Mouse (Mus musculus) MEL (cell line): ENCODE results near the gene Gm5426.

Experiments used
- CHD2 ChIP-seq: IDR thresholded peaks from 2 replicates; pipeline ENCODE4 v1.6.1; 2011; ENCODE audit warnings: low read length, improper control_type of control experiment
- CTCF ChIP-seq, 3 experiments: IDR thresholded peaks in 2 of 3; conservative IDR thresholded peaks in 1 of 3; 2 replicates each; pipeline ENCODE4 v1.5.1; 2011 to 2012; ENCODE audit warnings: low read length in 3 of 3, low read depth in 2 of 3, mild to moderate bottlenecking in 2 of 3, improper control_type of control experiment in 1 of 3, inconsistent platforms in 1 of 3, mixed read lengths in 1 of 3, moderate library complexity in 1 of 3; ENCODE audit not compliant: control insufficient read depth in 1 of 3, insufficient read depth in 1 of 3, poor library complexity in 1 of 3, severe bottlenecking in 1 of 3
- GATA1 ChIP-seq: IDR thresholded peaks from 2 replicates; pipeline ENCODE4 v1.6.1; 2011; ENCODE audit warnings: low read depth, low read length, improper control_type of control experiment
- MAFK ChIP-seq: IDR thresholded peaks from 2 replicates; pipeline ENCODE4 v1.6.1; 2011; ENCODE audit warnings: low read depth, mild to moderate bottlenecking, low read length, improper control_type of control experiment, borderline replicate concordance
- MEF2A ChIP-seq: IDR thresholded peaks from 2 replicates; pipeline ENCODE4 v1.6.1; 2014; ENCODE audit warnings: low read depth, mild to moderate bottlenecking, inconsistent platforms, low read length, improper control_type of control experiment; ENCODE audit not compliant: poor library complexity, insufficient replicate concordance, severe bottlenecking; ENCODE audit errors: extremely low read depth
- NELFE ChIP-seq: IDR thresholded peaks from 2 replicates; pipeline ENCODE4 v1.6.1; 2011; ENCODE audit warnings: low read depth, low read length, improper control_type of control experiment
- POLR2A ChIP-seq, 2 experiments: IDR thresholded peaks; 2 replicates each; pipeline ENCODE4 v1.6.1; 2011 to 2012; ENCODE audit warnings: low read length in 2 of 2, mild to moderate bottlenecking in 2 of 2, control low read depth in 1 of 2, improper control_type of control experiment in 1 of 2, low read depth in 1 of 2, moderate library complexity in 1 of 2; ENCODE audit not compliant: control insufficient read depth in 1 of 2, insufficient read depth in 1 of 2, poor library complexity in 1 of 2
- TBP ChIP-seq: IDR thresholded peaks from 2 replicates; pipeline ENCODE4 v1.8.0; 2011; ENCODE audit warnings: low read depth, low read length, improper control_type of control experiment
- UBTF ChIP-seq: IDR thresholded peaks from 2 replicates; pipeline ENCODE4 v1.6.1; 2012; ENCODE audit warnings: low read depth, mild to moderate bottlenecking, inconsistent platforms, low read length, improper control_type of control experiment, moderate library complexity, borderline replicate concordance; ENCODE audit not compliant: insufficient read depth
- USF2 ChIP-seq, 2 experiments: IDR thresholded peaks; 2 replicates each; pipeline ENCODE4 v1.6.1; 2011 to 2012; ENCODE audit warnings: improper control_type of control experiment in 2 of 2, low read length in 2 of 2, borderline replicate concordance in 1 of 2, inconsistent platforms in 1 of 2, low read depth in 1 of 2, mild to moderate bottlenecking in 1 of 2; ENCODE audit not compliant: insufficient read depth in 1 of 2
- ZC3H11A ChIP-seq: IDR thresholded peaks from 2 replicates; pipeline ENCODE4 v1.6.1; 2012; ENCODE audit warnings: low read depth, mild to moderate bottlenecking, inconsistent platforms, low read length, improper control_type of control experiment
- ZKSCAN1 ChIP-seq: IDR thresholded peaks from 2 replicates; pipeline ENCODE4 v1.6.1; 2012; ENCODE audit warnings: low read depth, mild to moderate bottlenecking, inconsistent platforms, low read length, improper control_type of control experiment, moderate library complexity

- TF ChIP-seq CTCF (IDR thresholded peaks at IDR 0.05 in 2 of 3, conservative IDR thresholded peaks at IDR 0.05 in 1 of 3; ENCODE audit: control insufficient read depth in 1 of 3, insufficient read depth in 1 of 3, low read depth in 2 of 3, low read length in 3 of 3, poor library complexity in 1 of 3, severe bottlenecking in 1 of 3) (peak in 2 of 3 experiments; percentile 36 to 73; a peak in 4 of 6 replicates), GATA1 (peak; percentile 52; the same call in 1 of the 2 replicates), ZC3H11A (peak; percentile 13; the same call in 1 of the 2 replicates), NELFE (no peak), CHD2 (no peak), MEF2A (no peak), TBP (no peak), ZKSCAN1 (no peak), USF2 (IDR thresholded peaks at IDR 0.05; ENCODE audit: borderline replicate concordance in 1 of 2, insufficient read depth in 1 of 2, low read depth in 1 of 2, low read length in 2 of 2) (no peak), MAFK (no peak), UBTF (no peak), POLR2A (IDR thresholded peaks at IDR 0.05; ENCODE audit: control insufficient read depth in 1 of 2, insufficient read depth in 1 of 2, low read depth in 1 of 2, low read length in 2 of 2, poor library complexity in 1 of 2) (no peak)
Observed at GRCm38 (mm10) chr10:96104158-96104557, 32.2 kb upstream of the Gm5426 start.
